Mouse (Mus musculus): ENCODE results near the gene Coa5. TPM values are rescaled to one million over a fixed set of nuclear protein-coding genes. Genes with fewer than 3 reads are reported as not detected.

The Coa5 gene
- polyA plus RNA-seq, 1 experiment from 2014 or later = 56.6 TPM

DNA sequence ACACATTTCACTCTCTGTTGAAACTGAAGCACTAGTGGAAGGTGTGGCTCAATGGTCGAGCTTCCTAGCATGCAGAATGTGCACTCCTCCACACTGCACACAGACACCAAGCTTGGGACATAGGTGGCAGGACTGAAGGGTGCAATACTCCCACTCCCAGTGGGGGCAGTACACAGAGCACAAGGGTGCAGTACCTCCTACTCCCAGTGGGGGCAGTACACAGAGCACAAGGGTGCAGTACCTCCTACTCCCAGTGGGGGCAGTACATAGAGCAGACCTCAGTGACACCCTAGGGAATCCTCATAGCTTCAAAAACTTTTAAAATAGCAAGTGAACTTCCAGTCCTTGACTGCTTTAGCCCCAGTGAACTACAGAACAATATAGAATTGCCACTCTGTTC is 10.5 kb downstream of the Coa5 start:
- no peak for ATAC-seq (replicated peaks)
- Histone ChIP-seq H3K36me3 (peaks cover 45% of the 10 kb centered on the region), H3K27me3 (no peaks in the 10 kb centered on the region), H3K27ac (replicated peaks) (no peak overlapping the region), H3K9me3 (no peaks in the 10 kb centered on the region; the same call in 1 of the 2 replicates), H3K4me1 (no peaks in the 10 kb centered on the region), H3K4me3 (no peak overlapping the region), H3K9ac (replicated peaks) (no peak overlapping the region), H3K4me2 (replicated peaks) (no peak overlapping the region)
- 97% methylated on average over 1 of the region's 1 CpGs for WGBS

DNA sequence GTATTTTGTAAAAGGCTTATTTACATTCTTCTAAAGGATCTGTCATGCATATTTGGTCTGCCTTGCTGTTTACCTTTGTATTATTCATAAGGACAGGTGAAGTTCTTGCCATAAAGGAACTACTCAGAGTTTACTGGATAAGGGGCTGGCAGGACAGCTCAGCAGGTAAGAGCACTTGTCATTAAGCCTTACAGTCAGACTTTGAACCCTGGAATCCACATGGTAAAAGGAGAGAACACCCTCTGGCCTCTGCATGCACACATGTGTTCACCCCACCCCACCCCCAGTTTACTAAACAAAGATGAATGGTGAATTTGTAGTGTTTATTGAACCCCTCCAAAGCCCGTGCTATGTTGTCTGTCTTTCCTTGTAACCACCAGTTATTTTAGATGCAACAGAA is 14.5 kb downstream of the Coa5 start:
- no peak overlapping the region for H3K4me3 ChIP-seq
- H3K27me3 ChIP-seq = no peaks in the 10 kb centered on the region
- ATAC-seq (replicated peaks) = no peak
- no peaks in the 10 kb centered on the region for H3K4me1 ChIP-seq
- no peaks in the 10 kb centered on the region for H3K9me3 ChIP-seq
- no peak overlapping the region for H3K9ac ChIP-seq (replicated peaks)
- peaks cover 33% of the 10 kb centered on the region for H3K36me3 ChIP-seq
- no peak overlapping the region for H3K27ac ChIP-seq (replicated peaks)
- 88% methylated on average over 1 of the region's 1 CpGs for WGBS
- H3K4me2 ChIP-seq (replicated peaks) = no peak overlapping the region

DNA sequence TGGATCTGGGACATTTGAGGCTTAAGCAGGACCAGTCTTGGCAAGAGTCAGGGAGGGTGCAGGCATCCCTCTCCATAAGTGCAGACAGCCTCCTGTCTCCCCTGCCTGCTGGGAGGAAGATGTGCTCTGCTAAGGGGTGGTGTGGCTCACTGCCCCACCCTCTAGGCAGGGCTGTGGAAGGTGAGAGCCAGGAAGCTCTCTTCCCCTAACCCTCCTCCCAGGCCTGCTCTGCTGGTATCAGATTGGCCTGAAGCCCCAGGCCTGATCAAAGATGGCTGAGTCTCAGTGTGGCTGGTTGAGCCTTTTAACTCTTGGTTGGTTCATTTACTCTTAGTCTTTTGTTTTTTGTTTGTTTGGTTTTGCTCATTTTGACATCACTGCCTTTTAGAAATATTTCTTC is 20.3 kb downstream of the Coa5 start:
- H3K4me2 ChIP-seq (replicated peaks) = no peak overlapping the region
- no peaks in the 10 kb centered on the region for H3K9me3 ChIP-seq

DNA sequence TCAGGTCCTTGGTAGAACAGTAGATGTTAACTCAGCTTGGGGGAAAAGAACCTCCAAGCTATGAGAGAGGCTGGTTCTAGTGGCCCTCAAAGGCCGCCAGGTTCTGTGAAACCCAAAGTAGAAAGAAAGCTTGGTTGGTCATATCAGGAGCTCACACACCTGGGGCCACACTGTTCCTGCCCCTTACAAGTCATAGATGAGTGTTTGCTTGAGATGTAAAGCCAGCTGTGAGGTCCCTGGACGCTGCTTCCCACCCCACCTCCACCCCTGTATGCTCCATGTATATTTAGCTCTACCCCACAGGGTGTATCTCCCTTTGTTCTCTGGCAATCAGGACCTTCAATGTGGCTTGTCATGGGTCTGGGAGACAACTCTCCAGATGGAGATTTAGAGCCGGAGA is 21.2 kb downstream of the Coa5 start:
- no peak for ATAC-seq (replicated peaks)

More for the DNA sequence above, 20.3 kb downstream of the Coa5 start:
- Histone ChIP-seq H3K4me3 (no peak overlapping the region), H3K27ac (replicated peaks) (no peak overlapping the region), H3K27me3 (no peaks in the 10 kb centered on the region), H3K4me1 (no peaks in the 10 kb centered on the region), H3K9ac (replicated peaks) (no peak overlapping the region), H3K36me3 (peaks cover 2% of the 10 kb centered on the region; the same call in 1 of the 2 replicates)
- no peak for ATAC-seq (replicated peaks)

DNA sequence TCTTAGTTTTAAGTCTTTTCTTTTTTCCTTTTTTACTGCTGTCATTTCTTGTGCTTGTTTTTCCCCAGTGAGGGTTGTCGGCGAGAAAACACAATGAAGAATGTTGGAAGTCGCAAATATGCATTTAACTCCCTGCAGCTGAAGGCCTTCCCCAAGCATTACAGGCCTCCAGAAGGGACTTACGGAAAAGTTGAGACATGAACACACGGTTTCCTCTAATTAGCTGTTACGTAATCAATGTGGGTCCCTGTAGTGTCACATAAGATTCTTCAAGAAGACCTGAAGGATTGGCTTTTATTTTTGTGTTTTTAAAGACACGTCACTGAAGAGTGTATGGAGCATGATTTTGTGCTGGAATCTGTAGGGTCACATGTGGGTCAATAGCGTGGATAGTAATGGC is 21.8 kb downstream of the Coa5 start:
- Histone ChIP-seq H3K9ac (replicated peaks) (no peak overlapping the region), H3K4me1 (no peaks in the 10 kb centered on the region), H3K27ac (replicated peaks) (no peak overlapping the region), H3K36me3 (peaks cover 2% of the 10 kb centered on the region; the same call in 1 of the 2 replicates), H3K4me2 (replicated peaks) (no peak overlapping the region), H3K4me3 (no peak overlapping the region), H3K9me3 (no peaks in the 10 kb centered on the region), H3K27me3 (no peaks in the 10 kb centered on the region)
- WGBS = 85% methylated on average over 8 of the region's 8 CpGs
- no peak for ATAC-seq (replicated peaks)

More for the DNA sequence above, 21.2 kb downstream of the Coa5 start:
- H3K4me3 ChIP-seq = no peak overlapping the region
- no peaks in the 10 kb centered on the region for H3K9me3 ChIP-seq
- H3K36me3 ChIP-seq = peaks cover 2% of the 10 kb centered on the region; the same call in 1 of the 2 replicates
- H3K4me1 ChIP-seq = no peaks in the 10 kb centered on the region
- no peaks in the 10 kb centered on the region for H3K27me3 ChIP-seq
- no peak overlapping the region for H3K9ac ChIP-seq (replicated peaks)
- H3K27ac ChIP-seq (replicated peaks) = no peak overlapping the region
- H3K4me2 ChIP-seq (replicated peaks) = no peak overlapping the region
- WGBS = 81% methylated on average over 3 of the region's 3 CpGs

DNA sequence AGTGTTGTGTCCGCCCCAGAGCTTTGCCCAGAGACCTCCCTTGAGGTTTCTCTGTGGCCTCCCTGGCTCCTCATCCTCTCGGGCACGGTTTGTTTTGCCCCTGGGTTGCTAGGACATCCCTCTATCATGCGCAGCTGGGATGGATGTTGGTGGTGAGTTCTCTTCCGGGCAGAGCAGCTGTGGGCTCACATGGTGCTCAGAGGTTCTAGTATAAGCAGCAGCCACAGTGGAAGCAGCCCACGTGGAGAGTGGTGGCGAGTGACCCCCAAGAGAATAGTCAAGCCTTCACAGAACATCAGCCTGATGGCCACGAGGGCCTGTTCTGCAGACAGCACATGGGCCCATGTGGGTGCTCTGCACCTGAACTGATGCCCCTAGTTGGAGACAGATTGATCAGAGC is 22.7 kb downstream of the Coa5 start:
- WGBS = 92% methylated on average over 8 of the region's 8 CpGs
- peaks cover 2% of the 10 kb centered on the region; the same call in 1 of the 2 replicates for H3K36me3 ChIP-seq
- H3K27ac ChIP-seq (replicated peaks) = no peak overlapping the region
- no peaks in the 10 kb centered on the region for H3K9me3 ChIP-seq
- no peak overlapping the region for H3K4me3 ChIP-seq
- no peak for ATAC-seq (replicated peaks)
- no peak overlapping the region for H3K9ac ChIP-seq (replicated peaks)
- no peaks in the 10 kb centered on the region for H3K4me1 ChIP-seq
- no peaks in the 10 kb centered on the region for H3K27me3 ChIP-seq
- no peak overlapping the region for H3K4me2 ChIP-seq (replicated peaks)

DNA sequence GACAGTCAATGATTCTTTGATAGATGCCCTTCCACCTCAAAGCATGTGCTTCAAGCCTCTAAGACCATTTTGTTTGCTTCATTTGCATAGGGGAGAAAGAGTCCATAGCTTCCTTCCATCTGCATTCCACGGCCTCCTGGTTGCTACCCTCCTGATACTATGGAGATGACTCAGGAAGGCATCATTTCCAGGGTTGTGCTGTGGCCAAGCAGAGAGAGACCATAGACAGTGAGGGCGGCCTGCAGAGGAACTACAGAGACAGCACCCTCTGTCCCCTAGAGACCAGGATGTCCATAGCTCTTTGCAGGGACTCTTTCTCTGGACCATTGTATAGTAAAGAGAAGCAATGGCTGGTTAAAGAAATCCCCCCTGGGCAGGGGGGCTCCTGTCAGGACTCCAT is 24.8 kb downstream of the Coa5 start:
- WGBS = 83% methylated on average over 2 of the region's 2 CpGs
- Histone ChIP-seq H3K9me3 (no peaks in the 10 kb centered on the region), H3K9ac (replicated peaks) (no peak overlapping the region), H3K4me3 (no peak overlapping the region), H3K4me2 (replicated peaks) (no peak overlapping the region), H3K36me3 (peaks cover 8% of the 10 kb centered on the region; the same call in 1 of the 2 replicates), H3K4me1 (no peaks in the 10 kb centered on the region), H3K27ac (replicated peaks) (no peak overlapping the region), H3K27me3 (no peaks in the 10 kb centered on the region)
- no peak for ATAC-seq (replicated peaks)

DNA sequence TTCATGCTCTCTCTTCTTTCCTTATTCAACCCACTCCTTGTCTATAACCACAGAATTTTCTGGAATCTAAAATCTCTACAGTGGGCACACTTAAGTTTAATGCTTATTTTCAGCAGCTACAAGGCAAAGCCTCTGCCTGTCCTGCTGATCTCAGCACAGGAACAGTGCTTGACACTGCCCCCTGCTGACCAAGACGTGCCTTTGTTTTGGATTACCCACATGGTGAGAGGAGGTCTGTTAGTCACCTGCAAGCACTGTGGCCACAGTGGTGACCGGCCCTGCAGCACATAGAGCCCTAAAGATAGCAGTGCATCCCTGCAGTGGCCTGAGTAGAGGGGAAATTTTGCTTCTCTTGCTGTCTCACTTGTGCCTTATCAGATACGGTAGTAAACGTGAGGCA is 28.2 kb downstream of the Coa5 start:
- H3K27me3 ChIP-seq = no peaks in the 10 kb centered on the region
- H3K36me3 ChIP-seq = 0 out of 2 replicates have a peak, but pooled peaks cover 15% of the 10 kb centered on the region
- no peak overlapping the region for H3K4me3 ChIP-seq
- H3K27ac ChIP-seq (replicated peaks) = no peak overlapping the region
- H3K4me1 ChIP-seq = no peaks in the 10 kb centered on the region
- H3K9me3 ChIP-seq = no peaks in the 10 kb centered on the region
- H3K4me2 ChIP-seq (replicated peaks) = no peak overlapping the region
- 59% methylated on average over 4 of the region's 4 CpGs for WGBS
- no peak for ATAC-seq (replicated peaks)
- no peak overlapping the region for H3K9ac ChIP-seq (replicated peaks)

DNA sequence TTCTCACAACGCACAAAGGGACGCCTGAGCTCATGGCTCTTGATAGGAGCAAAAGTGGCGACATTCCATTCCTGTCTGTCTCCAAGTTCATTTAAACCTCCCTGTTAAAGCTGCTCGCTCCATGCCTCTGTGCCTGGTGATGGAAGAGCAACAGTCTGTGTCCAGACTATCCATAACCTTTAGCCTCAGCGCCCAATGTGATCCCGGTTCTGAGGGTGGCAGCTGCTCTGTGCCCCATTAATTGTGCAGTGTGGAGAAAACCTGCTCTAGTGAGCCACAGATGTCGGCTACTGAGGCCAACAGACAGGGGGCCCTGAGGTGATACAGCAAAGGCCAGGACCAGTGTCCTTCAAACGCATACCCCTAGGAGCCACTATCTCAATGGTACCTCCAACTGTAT is 30.2 kb downstream of the Coa5 start:
- Histone ChIP-seq H3K4me1 (no peaks in the 10 kb centered on the region), H3K4me2 (replicated peaks) (no peak overlapping the region), H3K9ac (replicated peaks) (no peak overlapping the region), H3K27me3 (no peaks in the 10 kb centered on the region), H3K9me3 (no peaks in the 10 kb centered on the region), H3K27ac (replicated peaks) (no peak overlapping the region), H3K36me3 (peaks cover 25% of the 10 kb centered on the region; the same call in 1 of the 2 replicates), H3K4me3 (no peak overlapping the region)
- WGBS = 80% methylated on average over 8 of the region's 8 CpGs
- no peak for ATAC-seq (replicated peaks)

DNA sequence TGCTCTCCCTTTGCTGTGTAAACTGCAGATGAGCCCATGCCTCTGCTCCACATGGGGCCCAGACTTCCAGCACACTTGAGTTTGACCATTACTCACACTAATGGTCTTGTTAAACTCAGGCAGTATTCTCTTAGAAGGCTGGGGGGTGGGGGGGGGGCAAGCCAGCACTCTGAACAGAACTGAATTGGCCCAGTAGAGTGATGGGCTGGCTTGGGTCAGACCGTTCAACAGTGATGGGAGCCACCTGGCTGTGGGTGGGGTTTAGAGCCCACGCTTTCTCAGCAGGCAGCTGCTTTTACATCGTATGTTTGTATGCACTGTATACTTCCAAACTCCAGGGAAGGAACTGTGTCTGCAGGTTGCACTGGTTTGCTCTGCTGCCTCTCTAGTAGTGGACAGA is 30.9 kb downstream of the Coa5 start:
- Histone ChIP-seq H3K4me2 (replicated peaks) (no peak overlapping the region), H3K4me3 (no peak overlapping the region), H3K27me3 (no peaks in the 10 kb centered on the region), H3K9me3 (no peaks in the 10 kb centered on the region), H3K4me1 (no peaks in the 10 kb centered on the region), H3K27ac (replicated peaks) (no peak overlapping the region), H3K36me3 (peaks cover 25% of the 10 kb centered on the region; the same call in 1 of the 2 replicates), H3K9ac (replicated peaks) (no peak overlapping the region)
- no peak for ATAC-seq (replicated peaks)
- WGBS = 83% methylated on average over 3 of the region's 3 CpGs

DNA sequence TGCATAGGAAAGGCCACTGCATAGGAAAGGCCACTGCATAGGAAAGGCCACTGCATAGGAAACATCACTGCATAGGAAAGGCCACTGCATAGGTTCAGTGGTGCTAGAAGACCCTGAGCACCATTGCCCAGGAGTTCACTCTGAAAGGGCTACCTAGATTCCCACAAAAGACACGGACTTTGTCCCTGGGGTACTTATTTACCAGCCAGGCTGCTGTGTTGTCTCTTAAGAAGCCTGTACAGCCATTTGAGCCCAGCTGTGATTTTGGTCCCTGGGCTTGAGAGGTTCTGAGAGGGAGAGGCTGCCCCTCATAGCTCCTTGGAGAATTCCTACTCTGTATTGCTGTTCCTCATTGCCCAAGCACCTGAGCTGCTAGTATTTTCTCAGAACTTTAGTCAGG is 33.4 kb downstream of the Coa5 start:
- WGBS = 88% methylated on average over 1 of the region's 1 CpGs
- Histone ChIP-seq H3K9me3 (no peaks in the 10 kb centered on the region), H3K27me3 (no peaks in the 10 kb centered on the region), H3K36me3 (peaks cover 39% of the 10 kb centered on the region; the same call in 1 of the 2 replicates), H3K4me3 (no peak overlapping the region), H3K4me1 (no peaks in the 10 kb centered on the region), H3K4me2 (replicated peaks) (no peak overlapping the region), H3K27ac (replicated peaks) (no peak overlapping the region), H3K9ac (replicated peaks) (no peak overlapping the region)
- ATAC-seq (replicated peaks) = no peak

DNA sequence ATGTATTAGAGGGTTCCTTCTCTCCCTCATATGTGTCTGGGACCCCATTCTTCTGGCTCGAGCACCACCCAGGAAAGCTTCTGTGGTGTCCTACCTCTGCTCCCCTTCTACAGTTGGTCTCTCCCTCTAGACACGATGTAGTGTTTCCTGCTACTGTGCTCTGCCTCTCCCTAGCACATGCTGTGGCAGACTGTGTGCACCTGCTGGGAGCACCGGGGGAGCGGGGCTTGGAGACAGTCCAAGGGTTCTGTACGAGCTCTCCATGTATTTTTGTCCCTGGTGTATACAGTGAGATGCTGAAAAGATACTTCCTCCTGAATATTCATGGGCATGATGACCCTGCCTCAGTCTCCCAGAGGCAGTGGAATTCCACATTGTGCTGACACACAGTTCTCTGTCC is 36.7 kb downstream of the Coa5 start:
- Histone ChIP-seq H3K27me3 (no peaks in the 10 kb centered on the region), H3K4me3 (no peak overlapping the region), H3K9ac (replicated peaks) (no peak overlapping the region), H3K27ac (replicated peaks) (no peak overlapping the region), H3K4me2 (replicated peaks) (no peak overlapping the region), H3K9me3 (no peaks in the 10 kb centered on the region), H3K36me3 (peaks cover 44% of the 10 kb centered on the region; the same call in 1 of the 2 replicates), H3K4me1 (no peaks in the 10 kb centered on the region)
- 55% methylated on average over 5 of the region's 5 CpGs for WGBS
- ATAC-seq (replicated peaks) = no peak

DNA sequence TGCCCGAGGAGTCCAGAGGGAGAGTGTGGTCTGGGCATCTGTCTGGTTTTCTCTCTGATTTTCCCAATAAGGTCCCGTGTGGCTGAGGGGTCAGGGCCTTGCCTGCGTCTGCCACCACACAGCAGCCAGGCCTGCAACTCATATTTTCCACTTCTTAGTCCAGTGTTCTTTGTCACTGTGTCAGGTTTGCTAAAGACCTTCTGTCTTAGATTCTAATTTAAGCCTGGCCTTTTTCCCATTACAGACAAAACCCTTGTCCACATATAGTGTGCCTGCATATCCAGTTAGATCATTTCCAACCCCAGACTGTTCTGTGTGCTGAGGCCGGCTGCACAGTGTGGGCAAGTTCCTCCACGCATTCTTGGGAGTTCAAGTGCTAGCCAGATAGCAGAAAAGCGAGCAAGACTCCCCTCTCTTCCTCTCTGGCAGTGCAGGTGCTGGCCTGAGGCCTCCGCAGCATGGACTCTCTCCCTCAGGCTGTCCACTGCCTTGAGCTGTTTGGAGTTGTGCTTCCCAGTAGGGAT is 43.4 kb downstream of the Coa5 start:
- no peaks in the 10 kb centered on the region for H3K4me1 ChIP-seq
- H3K36me3 ChIP-seq = peaks cover 31% of the 10 kb centered on the region
- H3K4me2 ChIP-seq (replicated peaks) = no peak overlapping the region
- no peak overlapping the region for H3K4me3 ChIP-seq
- H3K9ac ChIP-seq (replicated peaks) = no peak overlapping the region
- no peak for ATAC-seq (replicated peaks)
- H3K27me3 ChIP-seq = no peaks in the 10 kb centered on the region
- no peak overlapping the region for H3K27ac ChIP-seq (replicated peaks)
- H3K9me3 ChIP-seq = no peaks in the 10 kb centered on the region
- 76% methylated on average over 7 of the region's 7 CpGs for WGBS
